Mouse (Mus musculus) olfactory bulb, adult 2 months (tissue): ENCODE results near the gene Rasa3. TPM values are rescaled to one million over a fixed set of nuclear protein-coding genes. Genes with fewer than 3 reads are reported as not detected.

Source experiments
- H3K27ac ChIP-seq: fragments of 200-500 bp; 2 replicates; pipeline ENCODE4 v1.5.1; 2012; ENCODE audit warnings: low read depth, low read length; ENCODE audit not compliant: insufficient read depth
- H3K4me1 ChIP-seq: fragments of 200-500 bp; 2 replicates; pipeline ENCODE4 v1.6.1; 2012; ENCODE audit warnings: low read length; ENCODE audit not compliant: control insufficient read depth, insufficient read depth
- H3K4me3 ChIP-seq: fragments of 200-500 bp; 2 replicates; pipeline ENCODE4 v1.5.1; 2012; ENCODE audit warnings: mild to moderate bottlenecking, low read depth, low read length, moderate library complexity; ENCODE audit not compliant: insufficient read depth
- CTCF ChIP-seq: fragments of 200-500 bp; IDR thresholded peaks from 2 replicates; pipeline ENCODE4 v1.5.1; 2012; ENCODE audit warnings: low read depth, mild to moderate bottlenecking, low read length, moderate library complexity; ENCODE audit not compliant: insufficient read depth
- POLR2A ChIP-seq: fragments of 200-500 bp; IDR thresholded peaks from 2 replicates; pipeline ENCODE4 v1.6.1; 2012; ENCODE audit warnings: mild to moderate bottlenecking, low read depth, low read length, moderate library complexity; ENCODE audit not compliant: insufficient read depth
- WGBS: fragments of 180-500 bp; shearing (Covaris S2); methylation state at CpG from one replicate; pipeline ENCODE4 v1.1.7; 2018; 5-methylcytosine and 5-hydroxymethylcytosine counted together
- polyA plus RNA-seq: library from polyadenylated mRNA; stranded (reverse); fragments of >200 nt; gene quantifications from 2 replicates; pipeline ENCODE4 v1.2.4, GENCODE M21; 2012; ENCODE audit warnings: low replicate concordance; ENCODE audit not compliant: missing spikeins, insufficient read depth, insufficient read length

The Rasa3 gene
- polyA plus RNA-seq, 1 experiment, result not detected

- Histone ChIP-seq H3K27ac (peak overlapping the region; percentile 72), H3K4me3 (no peak overlapping the region), H3K4me1 (peaks cover 76% of the 10 kb centered on the region)
- TF ChIP-seq CTCF, result no peak
- no peak for TF ChIP-seq POLR2A
- WGBS, result 48% methylated on average over 6 of the region's 6 CpGs
Observed at GRCm38 (mm10) chr8:13644932-13645676, 32.3 kb downstream of the Rasa3 start.

GRCm38 (mm10) chr8:13644155-13644554 is 33.2 kb downstream of the Rasa3 start:
- no peak for TF ChIP-seq POLR2A
- no peak overlapping the region for H3K4me3 ChIP-seq
- peaks cover 71% of the 10 kb centered on the region for H3K4me1 ChIP-seq
- H3K27ac ChIP-seq, result peak overlapping the region; percentile 72
- WGBS, result 4% methylated on average over 6 of the region's 6 CpGs

GRCm38 (mm10) chr8:13642659-13643181 is 34.7 kb downstream of the Rasa3 start:
- 85% methylated on average over 10 of the region's 10 CpGs for whole genome bisulfite sequencing
- Histone ChIP-seq H3K4me3 (no peak overlapping the region), H3K4me1 (peaks cover 66% of the 10 kb centered on the region), H3K27ac (peak overlapping the region; percentile 47)
- no peak for TF ChIP-seq POLR2A
- no peak for TF ChIP-seq CTCF

- H3K27ac ChIP-seq, result peak overlapping the region; percentile 92
- H3K4me1 ChIP-seq, result peaks cover 59% of the 10 kb centered on the region
- no peak overlapping the region for H3K4me3 ChIP-seq
- TF ChIP-seq CTCF (no peak), POLR2A (no peak)
- 49% methylated on average over 9 of the region's 9 CpGs for WGBS
Observed at GRCm38 (mm10) chr8:13641206-13641605, 36.2 kb downstream of the Rasa3 start.

- TF ChIP-seq CTCF (no peak), POLR2A (no peak)
- H3K4me3 ChIP-seq, result no peak overlapping the region
- peaks cover 53% of the 10 kb centered on the region for H3K4me1 ChIP-seq
- WGBS, result 4% methylated on average over 9 of the region's 9 CpGs
- H3K27ac ChIP-seq, result peak overlapping the region; percentile 92
Observed at GRCm38 (mm10) chr8:13640452-13640883, 36.9 kb downstream of the Rasa3 start.

- TF ChIP-seq POLR2A (no peak), CTCF (no peak)
- Histone ChIP-seq H3K4me1 (peaks cover 26% of the 10 kb centered on the region), H3K4me3 (no peak overlapping the region), H3K27ac (no peak overlapping the region; the same call in 1 of the 2 replicates)
- 87% methylated on average over 6 of the region's 6 CpGs for WGBS
Observed at GRCm38 (mm10) chr8:13633107-13633506, 44.3 kb downstream of the Rasa3 start.

GRCm38 (mm10) chr8:13632309-13632708 is 45.1 kb downstream of the Rasa3 start:
- no peak overlapping the region for H3K4me3 ChIP-seq
- H3K27ac ChIP-seq, result peak overlapping the region; percentile 65
- WGBS, result 81% methylated on average over 6 of the region's 6 CpGs
- peaks cover 30% of the 10 kb centered on the region for H3K4me1 ChIP-seq
- TF ChIP-seq CTCF, result no peak
- TF ChIP-seq POLR2A, result no peak

- Histone ChIP-seq H3K4me3 (no peak overlapping the region), H3K27ac (peak overlapping the region; percentile 66), H3K4me1 (peaks cover 44% of the 10 kb centered on the region)
- TF ChIP-seq CTCF (no peak), POLR2A (no peak)
- 22% methylated on average over 4 of the region's 4 CpGs for WGBS
Observed at GRCm38 (mm10) chr8:13630754-13631153, 46.6 kb downstream of the Rasa3 start.

GRCm38 (mm10) chr8:13630171-13630570 is 47.2 kb downstream of the Rasa3 start:
- WGBS, result 38% methylated on average over 5 of the region's 5 CpGs
- peaks cover 49% of the 10 kb centered on the region for H3K4me1 ChIP-seq
- no peak overlapping the region for H3K4me3 ChIP-seq
- no peak for TF ChIP-seq CTCF
- no peak for TF ChIP-seq POLR2A
- peak overlapping the region; percentile 25 for H3K27ac ChIP-seq
